Mouse (Mus musculus) spleen, adult 2 months (tissue): ENCODE results near the gene Rin2.

Source experiments
- CTCF ChIP-seq: fragments of 200-500 bp; IDR thresholded peaks from 2 replicates; pipeline ENCODE4 v1.5.1; 2011; ENCODE audit warnings: mild to moderate bottlenecking, inconsistent platforms; ENCODE audit not compliant: insufficient read depth, insufficient read length, insufficient replicate concordance; ENCODE audit errors: extremely low read depth
- POLR2A ChIP-seq: fragments of 200-500 bp; IDR thresholded peaks from 2 replicates; pipeline ENCODE4 v1.6.1; 2011; ENCODE audit warnings: low read depth, low read length, inconsistent platforms

GRCm38 (mm10) chr2:145730189-145730880 is 55.3 kb downstream of the Rin2 start:
- no peak for TF ChIP-seq POLR2A
- no peak for TF ChIP-seq CTCF
